Mouse (Mus musculus) heart, embryonic 14.5 days (tissue): ENCODE measurements around the gene Yipf6. TPM values are rescaled to one million over a fixed set of nuclear protein-coding genes. Genes with fewer than 3 reads are reported as not detected.

Source experiments
- ATAC-seq: fragments of 200-750 bp; cut with Nextera tagmentation; 2 replicates; pipeline ENCODE4 v1.8.0; 2017; ENCODE audit warnings: low read depth, moderate TSS enrichment; ENCODE audit not compliant: insufficient number of reproducible peaks, insufficient read depth, low FRiP score
- H3K27ac ChIP-seq, 2 experiments: fragments of 200-500 bp in 1 of 2; fragments of 300-500 bp in 1 of 2; sonication (generic) in 1 of 2; replicated peaks in 1 of 2; 2 replicates each; pipeline ENCODE4 v1.5.1; 2012 to 2014; ENCODE audit warnings: low read depth in 2 of 2, low read length in 2 of 2, control low read depth in 1 of 2, mild to moderate bottlenecking in 1 of 2, mixed read lengths in 1 of 2; ENCODE audit not compliant: control insufficient read depth in 1 of 2, insufficient read depth in 1 of 2
- H3K27me3 ChIP-seq: fragments of 300-500 bp; sonication (generic); 2 replicates; pipeline ENCODE4 v1.6.1; 2014; ENCODE audit warnings: mild to moderate bottlenecking, low read length, control low read depth; ENCODE audit not compliant: control insufficient read depth, insufficient read depth
- H3K36me3 ChIP-seq: fragments of 300-500 bp; sonication (generic); 2 replicates; pipeline ENCODE4 v1.6.1; 2014; ENCODE audit warnings: mild to moderate bottlenecking, control low read depth, low read length, mixed read lengths; ENCODE audit not compliant: control insufficient read depth, insufficient read depth
- H3K4me1 ChIP-seq, 2 experiments: fragments of 200-500 bp in 1 of 2; fragments of 300-500 bp in 1 of 2; sonication (generic) in 1 of 2; 2 replicates each; pipeline ENCODE4 v1.6.1; 2012 to 2014; ENCODE audit warnings: low read length in 2 of 2, control low read depth in 1 of 2, mixed read lengths in 1 of 2; ENCODE audit not compliant: control insufficient read depth in 2 of 2, insufficient read depth in 2 of 2
- H3K4me2 ChIP-seq: fragments of 300-500 bp; sonication (generic); 2 replicates; pipeline ENCODE4 v1.6.1; 2014; ENCODE audit warnings: mild to moderate bottlenecking, low read length
- H3K4me3 ChIP-seq, 2 experiments: fragments of 200-500 bp in 1 of 2; fragments of 300-500 bp in 1 of 2; sonication (generic) in 1 of 2; 2 replicates each; pipeline ENCODE4 v1.5.1; 2012 to 2014; ENCODE audit warnings: low read length in 2 of 2, mild to moderate bottlenecking in 2 of 2, control low read depth in 1 of 2, low read depth in 1 of 2, moderate library complexity in 1 of 2; ENCODE audit not compliant: control insufficient read depth in 1 of 2, insufficient read depth in 1 of 2
- H3K9ac ChIP-seq: fragments of 300-500 bp; sonication (generic); 2 replicates; pipeline ENCODE4 v1.6.1; 2014; ENCODE audit warnings: mild to moderate bottlenecking, low read length
- H3K9me3 ChIP-seq: fragments of 300-500 bp; sonication (generic); 2 replicates; pipeline ENCODE4 v1.6.1; 2016; ENCODE audit warnings: low read length, control low read depth; ENCODE audit not compliant: control insufficient read depth
- whole genome bisulfite sequencing: fragments of 180-500 bp; shearing (Covaris S2); extraction: QIAGEN DNeasy Blood & Tissue Kit; methylation state at CpG from one replicate; pipeline ENCODE4 v1.1.7; 2014; 5-methylcytosine and 5-hydroxymethylcytosine counted together
- polyA plus RNA-seq: library from polyadenylated mRNA; unstranded; fragments of >200 nt; fragmentation: Nextera tagmentation; extraction: Ambion mirVana; gene quantifications from 2 replicates; pipeline ENCODE4 v1.2.1, GENCODE M21; 2014

The Yipf6 gene
- polyA plus RNA-seq = 17.6 and 19.3 TPM in 2 replicates

DNA sequence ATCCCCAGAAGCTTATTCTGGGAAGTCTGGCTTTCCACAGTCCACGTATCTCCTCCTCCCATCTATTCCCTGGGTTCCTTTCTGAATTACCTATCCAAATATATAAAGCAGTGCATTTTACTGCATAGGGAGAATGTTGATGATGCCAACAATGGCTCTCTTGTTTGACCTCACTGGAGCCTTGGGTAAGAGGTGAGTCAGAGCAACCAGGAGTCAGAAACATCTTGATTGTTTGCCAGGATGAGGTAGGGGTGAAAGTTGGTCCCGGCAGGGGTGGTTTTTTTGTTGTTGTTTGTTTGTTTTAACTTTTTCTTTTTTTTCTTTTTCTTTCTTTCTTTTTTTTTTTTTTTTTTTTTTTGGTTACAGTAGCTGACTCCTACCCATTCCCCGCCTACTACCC is at the start of gene Yipf6:
Yipf6 (plus strand) TSS at position 216 of the 400 bp plus-strand sequence.
- WGBS = 67% methylated on average over 3 of the region's 3 CpGs
- H3K36me3 ChIP-seq = peaks cover 12% of the 10 kb centered on the region; the same call in 1 of the 2 replicates
- H3K27ac ChIP-seq = peak within 1 kb of the TSS; percentile 96
- H3K9ac ChIP-seq = peak within 1 kb of the TSS; percentile 82
- peaks cover 0 to 7% of the 10 kb centered on the region in 2 experiments; a peak in 2 of 4 replicates for H3K4me1 ChIP-seq
- no peak for ATAC-seq
- peak within 1 kb of the TSS; percentile 66 to 73 for H3K4me3 ChIP-seq
- H3K27me3 ChIP-seq = no peaks in the 10 kb centered on the region
- no peaks in the 10 kb centered on the region for H3K9me3 ChIP-seq
- peak within 1 kb of the TSS; percentile 70 for H3K4me2 ChIP-seq

DNA sequence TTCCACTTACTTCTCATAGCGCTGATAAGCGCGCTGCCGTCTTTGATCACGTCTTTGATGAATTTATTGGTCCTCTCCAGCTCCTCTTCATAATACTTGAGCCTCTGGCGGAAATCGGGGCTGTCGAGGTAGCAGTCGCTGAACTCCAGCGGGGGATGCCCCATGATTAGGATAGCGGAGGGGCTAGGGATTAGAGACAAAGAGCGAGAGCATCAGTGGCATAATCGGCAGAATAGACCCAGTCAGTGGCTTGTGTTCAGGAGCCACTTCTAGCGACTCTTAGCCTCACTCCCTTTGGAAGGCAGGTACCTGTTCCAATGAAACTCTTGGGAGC is 46.1 kb upstream of the Yipf6 start:
- no peak for ATAC-seq
- WGBS = 11% methylated on average over 14 of the region's 14 CpGs
- peak overlapping the region; percentile 57 to 81 for H3K4me3 ChIP-seq

DNA sequence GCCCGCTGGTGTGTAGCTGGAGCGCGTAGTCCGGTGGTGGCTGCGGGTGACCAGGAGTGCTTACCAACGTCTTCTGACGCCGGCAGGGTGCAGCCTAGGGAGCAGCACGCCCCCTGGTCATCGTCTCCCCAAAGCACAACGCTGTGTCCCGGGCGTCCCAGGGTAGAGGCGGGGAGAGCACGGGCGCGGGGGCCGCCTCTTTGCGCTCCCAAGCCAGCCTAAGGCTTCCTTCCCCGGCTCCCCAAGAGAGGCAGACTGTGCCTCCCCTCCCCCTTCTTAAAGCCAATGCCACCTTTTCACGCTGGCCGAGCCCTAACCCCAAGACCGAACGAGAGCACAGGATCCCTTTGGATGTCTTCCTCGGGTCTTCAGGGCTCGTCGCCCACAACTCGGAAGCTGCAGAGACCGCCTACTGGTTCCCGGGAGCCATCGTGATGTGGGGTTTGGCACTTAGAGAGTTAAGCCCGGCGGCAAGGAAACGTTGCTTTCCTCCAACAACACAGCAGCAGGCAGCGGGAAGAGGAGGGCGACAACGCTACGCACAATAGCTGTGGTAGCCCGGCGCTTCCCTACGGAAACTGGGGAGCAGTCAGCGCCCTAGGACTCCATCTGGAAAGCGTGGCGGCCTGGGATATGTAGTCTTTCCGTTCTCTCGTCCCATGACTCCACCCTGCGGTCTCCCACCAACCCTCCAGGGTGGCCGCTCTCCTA is 45.6 kb upstream of the Yipf6 start, which contains the start of gene Ophn1:
Ophn1 (minus strand) TSS at position 620 of the 711 bp plus-strand sequence.
- peak; percentile 90 for ATAC-seq
- H3K4me3 ChIP-seq = peak within 1 kb of the TSS; percentile 57 to 81
- no peaks in the 10 kb centered on the region for H3K9me3 ChIP-seq
- 14% methylated on average over 45 of the region's 48 CpGs for WGBS
- peak within 1 kb of the TSS; percentile 76 to 85 for H3K27ac ChIP-seq
- H3K9ac ChIP-seq = peak within 1 kb of the TSS; percentile 71
- H3K27me3 ChIP-seq = no peaks in the 10 kb centered on the region
- H3K4me1 ChIP-seq = no peaks in the 10 kb centered on the region
- peak within 1 kb of the TSS; percentile 69 for H3K4me2 ChIP-seq
- no peaks in the 10 kb centered on the region for H3K36me3 ChIP-seq

More for the DNA sequence above, 46.1 kb upstream of the Yipf6 start:
- Histone ChIP-seq H3K27me3 (no peaks in the 10 kb centered on the region), H3K36me3 (no peaks in the 10 kb centered on the region), H3K4me1 (no peaks in the 10 kb centered on the region), H3K4me2 (peak overlapping the region; percentile 69), H3K27ac (peak overlapping the region; percentile 76 to 85; a peak in 3 of 4 replicates), H3K9ac (peak overlapping the region; percentile 71), H3K9me3 (no peaks in the 10 kb centered on the region)

DNA sequence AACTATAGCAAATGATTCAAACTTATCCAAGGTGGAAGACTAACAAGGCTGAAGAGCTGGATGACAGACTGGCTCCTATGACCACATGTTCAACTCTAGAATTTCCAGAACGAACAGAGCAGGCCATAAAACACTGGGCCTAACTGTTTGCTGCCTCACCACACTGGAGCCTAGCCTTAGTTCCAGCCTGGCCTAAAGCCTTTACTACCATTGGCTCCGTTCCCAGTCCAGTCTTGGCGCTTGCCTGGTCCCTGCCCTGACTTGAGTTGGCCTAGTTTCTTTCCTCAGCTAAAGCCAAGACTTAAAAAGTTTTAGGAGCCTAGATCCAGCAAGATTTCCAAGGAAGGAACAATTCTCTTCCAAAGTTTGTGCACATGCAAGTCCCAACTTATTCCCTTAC is 37.8 kb upstream of the Yipf6 start:
- WGBS = 59% methylated on average over 3 of the region's 3 CpGs
- no peak for ATAC-seq

DNA sequence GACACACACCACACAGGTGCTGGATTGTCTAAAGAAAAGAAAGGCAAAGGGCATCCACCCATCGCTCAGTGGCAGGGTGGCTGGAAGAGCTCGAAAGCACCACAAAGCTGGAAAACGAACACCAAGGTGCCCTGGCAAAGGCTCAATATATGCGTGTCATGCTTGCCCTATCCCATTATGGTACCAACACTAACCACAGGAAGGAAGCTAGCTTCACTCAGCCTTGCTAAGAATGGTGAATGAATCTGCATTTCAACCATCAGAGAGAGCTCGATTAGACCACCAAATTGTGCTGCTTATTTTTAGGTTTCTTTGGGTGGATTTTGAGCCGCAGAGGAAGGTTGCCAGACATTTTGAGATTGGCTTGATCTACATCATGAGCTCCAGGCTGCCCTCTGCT is 31.9 kb upstream of the Yipf6 start:
- H3K27me3 ChIP-seq = no peaks in the 10 kb centered on the region
- H3K27ac ChIP-seq = no peak overlapping the region
- no peak overlapping the region for H3K4me3 ChIP-seq
- no peak overlapping the region for H3K4me2 ChIP-seq
- no peaks in the 10 kb centered on the region for H3K36me3 ChIP-seq
- H3K9ac ChIP-seq = no peak overlapping the region
- H3K9me3 ChIP-seq = no peaks in the 10 kb centered on the region
- no peak for ATAC-seq
- H3K4me1 ChIP-seq = no peaks in the 10 kb centered on the region
- 77% methylated on average over 6 of the region's 6 CpGs for WGBS

More for the DNA sequence above, 37.8 kb upstream of the Yipf6 start:
- H3K4me3 ChIP-seq = no peak overlapping the region
- H3K4me2 ChIP-seq = no peak overlapping the region
- H3K36me3 ChIP-seq = no peaks in the 10 kb centered on the region
- H3K4me1 ChIP-seq = no peaks in the 10 kb centered on the region
- no peak overlapping the region for H3K27ac ChIP-seq
- no peak overlapping the region for H3K9ac ChIP-seq
- no peaks in the 10 kb centered on the region for H3K27me3 ChIP-seq
- no peaks in the 10 kb centered on the region for H3K9me3 ChIP-seq

DNA sequence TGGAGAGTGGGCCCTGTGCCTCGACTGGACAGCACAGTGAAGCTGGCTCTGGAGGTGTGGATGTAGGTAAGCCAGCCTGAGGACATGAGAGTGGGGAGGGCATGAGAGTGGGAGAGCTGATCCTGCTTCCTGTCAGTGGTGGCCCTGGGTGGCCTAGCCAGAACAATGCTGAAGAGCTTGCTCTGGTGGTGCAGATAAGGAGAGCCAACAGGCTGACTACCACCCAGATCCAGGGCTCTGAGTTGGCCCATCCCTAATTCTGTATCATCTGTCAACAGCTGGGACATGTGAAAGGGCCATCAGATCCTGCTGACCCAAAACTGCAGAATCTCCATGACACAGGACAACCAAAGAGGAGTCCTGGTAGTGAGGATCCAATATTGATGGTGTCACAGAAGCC is 27.2 kb upstream of the Yipf6 start:
- Histone ChIP-seq H3K4me3 (no peak overlapping the region), H3K27me3 (no peaks in the 10 kb centered on the region), H3K9ac (no peak overlapping the region), H3K4me1 (no peaks in the 10 kb centered on the region), H3K27ac (no peak overlapping the region), H3K4me2 (no peak overlapping the region), H3K9me3 (no peaks in the 10 kb centered on the region), H3K36me3 (no peaks in the 10 kb centered on the region)
- 50% methylated on average over 1 of the region's 1 CpGs for WGBS
- no peak for ATAC-seq

DNA sequence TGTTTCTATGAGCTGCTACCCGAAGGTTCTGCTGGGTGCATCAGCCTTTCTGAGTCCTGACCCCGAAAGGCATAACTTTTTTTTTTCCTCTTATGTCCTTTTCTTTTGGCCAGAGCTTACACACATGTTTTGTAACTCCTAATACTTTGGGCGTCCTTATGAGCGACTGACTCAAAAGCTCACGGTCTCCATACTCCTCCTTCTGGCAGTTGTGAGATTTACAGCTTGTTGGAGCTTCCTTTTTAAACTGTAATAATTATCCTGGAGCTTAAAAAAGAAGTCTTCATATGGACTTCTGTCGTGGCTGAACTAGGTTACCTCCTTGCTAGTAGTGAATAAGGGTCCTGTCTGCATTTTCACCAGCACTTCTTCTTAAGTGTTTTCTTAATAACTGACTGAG is 16.7 kb upstream of the Yipf6 start:
- no peak overlapping the region for H3K9ac ChIP-seq
- WGBS = 16% methylated on average over 6 of the region's 6 CpGs
- no peaks in the 10 kb centered on the region for H3K9me3 ChIP-seq

More for the DNA sequence above, 16.7 kb upstream of the Yipf6 start:
- no peaks in the 10 kb centered on the region for H3K36me3 ChIP-seq
- ATAC-seq = no peak
- no peaks in the 10 kb centered on the region for H3K27me3 ChIP-seq
- H3K4me1 ChIP-seq = no peaks in the 10 kb centered on the region
- no peak overlapping the region for H3K4me3 ChIP-seq
- no peak overlapping the region for H3K4me2 ChIP-seq
- H3K27ac ChIP-seq = no peak overlapping the region
